Mouse (Mus musculus) layer of hippocampus, adult 9-11 months (tissue): ENCODE data around the gene Arhgef38.
A peak's percentile ranks its signal among the peaks of the same experiment; 100 is the strongest.

Experiments used
- DNase-seq: peaks from one replicate; pipeline ENCODE4 v3.0.0; 2022

Arhgef38 gene

GRCm38 (mm10) chr3:133091664-133092273, 143.0 kb downstream of the Arhgef38 start, which contains the start of the genes Ints12 and Gstcd:
Gene Ints12 (plus strand): TSS chr3:133091840.
Gene Gstcd (minus strand): TSS chr3:133092033.
- peak; percentile 94 for DNase-seq

- peak; percentile 67 for DNase-seq
These were observed 143.6 kb downstream of the Arhgef38 start for GRCm38 (mm10) chr3:133091121-133091663.

- no peak for DNase-seq
These were observed 144.3 kb downstream of the Arhgef38 start for GRCm38 (mm10) chr3:133090247-133091120.

- no peak for DNase-seq
These were observed 148.9 kb downstream of the Arhgef38 start for GRCm38 (mm10) chr3:133085858-133086257.

GRCm38 (mm10) chr3:133082736-133083135, 152.0 kb downstream of the Arhgef38 start:
- no peak for DNase-seq

GRCm38 (mm10) chr3:133075560-133075959, 159.2 kb downstream of the Arhgef38 start:
- DNase-seq: peak; percentile 9
